Mouse (Mus musculus) C2C12 (cell line): ENCODE data around the gene Sox8.

Experiments used
- CEBPB ChIP-seq: IDR thresholded peaks from one replicate; pipeline ENCODE4 v1.6.1; 2011; ENCODE audit warnings: low read depth, mild to moderate bottlenecking, control low read depth, moderate library complexity
- CTCF ChIP-seq: IDR thresholded peaks from one replicate; pipeline ENCODE4 v1.5.1; 2011; ENCODE audit not compliant: control insufficient read depth, insufficient read depth, insufficient read length
- MAX ChIP-seq: IDR thresholded peaks from one replicate; pipeline ENCODE4 v1.6.1; 2011; ENCODE audit warnings: mild to moderate bottlenecking, control low read depth
- USF1 ChIP-seq: IDR thresholded peaks from one replicate; pipeline ENCODE4 v1.6.1; 2011; ENCODE audit warnings: low read depth, mild to moderate bottlenecking, control low read depth, moderate library complexity

DNA sequence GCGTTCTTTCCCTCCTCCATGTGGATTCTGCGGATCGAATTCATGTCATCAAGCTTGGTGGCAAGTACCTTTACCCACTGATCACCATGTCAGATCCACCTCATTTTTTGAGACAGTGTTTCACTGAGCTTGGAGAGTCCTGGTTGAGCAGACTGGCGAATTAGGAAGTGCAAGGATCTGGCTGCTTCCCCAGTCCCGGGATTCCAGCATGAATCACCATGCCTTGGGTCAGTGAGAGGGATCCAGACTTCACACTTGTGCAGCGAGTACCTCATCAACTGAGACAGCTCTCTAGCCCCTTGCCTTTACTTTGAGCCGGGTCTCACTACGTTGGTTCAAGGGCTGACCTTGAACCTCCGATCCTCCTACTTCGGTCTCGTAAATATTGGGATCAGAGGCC is 19.2 kb downstream of the Sox8 start:
- TF ChIP-seq CTCF: no peak
- TF ChIP-seq USF1: no peak
- TF ChIP-seq MAX: no peak
- TF ChIP-seq CEBPB: no peak
